Mouse (Mus musculus) lung, adult 2 months (tissue): ENCODE measurements around the gene Slc12a8. TPM values are rescaled to one million over a fixed set of nuclear protein-coding genes. Genes with fewer than 3 reads are reported as not detected.

Experiments
- DNase-seq: peaks from one replicate; pipeline ENCODE4 v3.0.0; 2022
- H3K4me1 ChIP-seq: fragments of 200-500 bp; 2 replicates; pipeline ENCODE4 v1.6.1; 2011; ENCODE audit warnings: low read length; ENCODE audit not compliant: control insufficient read depth, insufficient read depth
- H3K4me3 ChIP-seq: fragments of 200-500 bp; replicated peaks from 2 replicates; pipeline ENCODE3; 2011; ENCODE audit warnings: low read depth, mild to moderate bottlenecking, control low read depth, low read length; ENCODE audit errors: extremely low read depth
- CTCF ChIP-seq: fragments of 200-500 bp; IDR thresholded peaks from 2 replicates; pipeline ENCODE4 v1.5.1; 2011; ENCODE audit warnings: mild to moderate bottlenecking, low read length, control low read depth; ENCODE audit not compliant: insufficient read depth
- POLR2A ChIP-seq: fragments of 200-500 bp; IDR thresholded peaks from 2 replicates; pipeline ENCODE4 v1.6.1; 2011; ENCODE audit warnings: low read depth, mild to moderate bottlenecking, control low read depth, low read length, borderline replicate concordance; ENCODE audit errors: extremely low read depth
- WGBS: fragments of 180-500 bp; shearing (Covaris S2); methylation state at CpG from one replicate; pipeline ENCODE4 v1.1.7; 2018; 5-methylcytosine and 5-hydroxymethylcytosine counted together
- polyA plus RNA-seq: library from polyadenylated mRNA; depleted of rRNA; stranded (reverse); fragments of >200 nt; gene quantifications from 2 replicates; pipeline ENCODE4 v1.2.3, GENCODE M21; 2012

The Slc12a8 gene
- polyA plus RNA-seq, 1 experiment: 0.92 TPM

GRCm38 (mm10) chr16:33566467-33566866 lies 49.3 kb downstream of the Slc12a8 start:
- TF ChIP-seq CTCF (no peak), POLR2A (no peak)
- WGBS: 85% methylated on average over 10 of the region's 10 CpGs
- H3K4me1 ChIP-seq: peaks cover 11% of the 10 kb centered on the region; the same call in 1 of the 2 replicates

GRCm38 (mm10) chr16:33567736-33568135 lies 50.6 kb downstream of the Slc12a8 start:
- no peak for DNase-seq
- TF ChIP-seq POLR2A (no peak), CTCF (no peak)
- Histone ChIP-seq H3K4me1 (peaks cover 10% of the 10 kb centered on the region; the same call in 1 of the 2 replicates), H3K4me3 (no peak overlapping the region)
- 75% methylated on average over 4 of the region's 4 CpGs for WGBS

More at GRCm38 (mm10) chr16:33566467-33566866, 49.3 kb downstream of the Slc12a8 start:
- DNase-seq: no peak
- H3K4me3 ChIP-seq: no peak overlapping the region

- TF ChIP-seq CTCF (no peak), POLR2A (no peak)
- WGBS: 85% methylated on average over 12 of the region's 12 CpGs
- Histone ChIP-seq H3K4me3 (no peak overlapping the region), H3K4me1 (peaks cover 3% of the 10 kb centered on the region; the same call in 1 of the 2 replicates)
- DNase-seq: no peak
Measured at GRCm38 (mm10) chr16:33568269-33569016, 51.3 kb downstream of the Slc12a8 start.

GRCm38 (mm10) chr16:33572646-33573045 lies 55.5 kb downstream of the Slc12a8 start:
- H3K4me1 ChIP-seq: peaks cover 3% of the 10 kb centered on the region; the same call in 1 of the 2 replicates
- DNase-seq: no peak
- WGBS: 90% methylated on average over 6 of the region's 6 CpGs
- H3K4me3 ChIP-seq: no peak overlapping the region
- no peak for TF ChIP-seq POLR2A
- TF ChIP-seq CTCF: no peak

- Histone ChIP-seq H3K4me1 (peaks cover 3% of the 10 kb centered on the region; the same call in 1 of the 2 replicates), H3K4me3 (no peak overlapping the region)
- no peak for TF ChIP-seq CTCF
- no peak for TF ChIP-seq POLR2A
- no peak for DNase-seq
- WGBS: 64% methylated on average over 7 of the region's 7 CpGs
Measured at GRCm38 (mm10) chr16:33573703-33574102, 56.6 kb downstream of the Slc12a8 start.

- no peak for DNase-seq
- Histone ChIP-seq H3K4me3 (no peak overlapping the region), H3K4me1 (peaks cover 10% of the 10 kb centered on the region)
- TF ChIP-seq POLR2A: no peak
- TF ChIP-seq CTCF: no peak
- 64% methylated on average over 6 of the region's 6 CpGs for WGBS
Measured at GRCm38 (mm10) chr16:33575728-33576127, 58.6 kb downstream of the Slc12a8 start.

- TF ChIP-seq CTCF (no peak), POLR2A (no peak)
- Histone ChIP-seq H3K4me1 (peaks cover 11% of the 10 kb centered on the region), H3K4me3 (no peak overlapping the region)
- no peak for DNase-seq
- WGBS: 66% methylated on average over 36 of the region's 36 CpGs
Measured at GRCm38 (mm10) chr16:33576271-33577189, 59.4 kb downstream of the Slc12a8 start.

GRCm38 (mm10) chr16:33578462-33578861 lies 61.3 kb downstream of the Slc12a8 start:
- 62% methylated on average over 3 of the region's 3 CpGs for WGBS
- peaks cover 21% of the 10 kb centered on the region for H3K4me1 ChIP-seq

GRCm38 (mm10) chr16:33580331-33580730 lies 63.2 kb downstream of the Slc12a8 start:
- WGBS: 56% methylated on average over 2 of the region's 2 CpGs
- no peak for DNase-seq
- TF ChIP-seq CTCF (no peak), POLR2A (no peak)
- no peak overlapping the region for H3K4me3 ChIP-seq
- H3K4me1 ChIP-seq: peaks cover 35% of the 10 kb centered on the region

More at GRCm38 (mm10) chr16:33578462-33578861, 61.3 kb downstream of the Slc12a8 start:
- DNase-seq: no peak
- no peak for TF ChIP-seq CTCF
- no peak overlapping the region for H3K4me3 ChIP-seq
